Mouse (Mus musculus) ES-E14 (cell line): ENCODE measurements around the gene Eepd1.

Source experiments
- CHD2 ChIP-seq: IDR thresholded peaks from 2 replicates; pipeline ENCODE4 v1.6.1; 2014; ENCODE audit warnings: mild to moderate bottlenecking, low read depth, low read length, inconsistent platforms
- MAFK ChIP-seq: IDR thresholded peaks from 2 replicates; pipeline ENCODE4 v1.6.1; 2014; ENCODE audit warnings: mild to moderate bottlenecking, low read depth, low read length, inconsistent platforms; ENCODE audit not compliant: insufficient read depth

DNA sequence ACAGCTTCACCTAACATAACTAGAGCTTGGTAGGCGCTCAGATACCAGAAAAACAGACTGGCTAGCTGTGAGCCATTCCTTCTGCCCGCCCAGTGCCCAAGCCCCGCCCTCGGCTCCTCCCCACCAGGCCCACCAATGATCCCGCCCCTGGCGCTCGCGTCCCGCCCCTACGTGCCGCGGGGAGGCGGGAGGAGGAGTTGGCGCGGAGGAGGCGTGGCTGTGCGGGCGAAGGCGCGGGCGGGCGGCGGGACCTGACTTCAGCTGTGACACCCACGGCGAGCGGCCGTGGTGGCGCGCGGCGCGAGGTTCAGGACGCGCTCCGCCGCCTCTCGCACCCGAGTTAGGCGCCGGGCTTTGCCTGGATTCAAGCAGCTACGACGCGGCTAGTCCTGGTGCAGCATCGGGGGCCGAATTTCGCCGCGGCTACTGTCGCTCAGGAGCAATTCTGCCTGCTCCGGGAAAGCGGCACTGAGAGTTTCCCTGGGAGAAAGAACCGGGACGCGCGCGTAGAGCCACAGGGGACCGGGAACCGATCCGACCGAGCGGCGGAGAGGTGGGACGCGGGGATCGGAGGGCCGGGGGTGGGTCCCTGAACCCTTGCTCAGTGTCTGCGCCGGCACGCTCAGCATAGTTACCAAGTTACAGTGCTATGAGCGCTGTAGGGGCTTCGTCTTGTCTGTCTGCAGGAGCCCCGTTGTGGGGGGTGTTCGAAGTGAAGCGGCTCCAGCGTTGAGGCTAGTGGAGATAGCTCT is at the start of gene Eepd1:
- TF ChIP-seq CHD2: no peak
- no peak for TF ChIP-seq MAFK
